Mouse (Mus musculus) CH12.LX (cell line): ENCODE results near the gene Fam57a. TPM values are rescaled to one million over a fixed set of nuclear protein-coding genes. Genes with fewer than 3 reads are reported as not detected.

ENCODE experiments used
- DNase-seq: peaks from one replicate; pipeline ENCODE4 v3.0.0-alpha.2; 2013; ENCODE audit errors: extremely low read depth
- H3K27ac ChIP-seq: 2 replicates; pipeline ENCODE4 v1.5.1; 2012; ENCODE audit warnings: low read depth, mild to moderate bottlenecking, control low read depth, moderate library complexity; ENCODE audit not compliant: insufficient read depth
- H3K27me3 ChIP-seq: replicated peaks from 2 replicates; pipeline ENCODE3; 2012; ENCODE audit warnings: inconsistent platforms
- H3K36me3 ChIP-seq, 2 experiments: replicated peaks in 1 of 2; 2 replicates each; pipeline versions ENCODE3 to v1.6.1; 2012; ENCODE audit warnings: inconsistent platforms in 1 of 2, low read length in 1 of 2, mild to moderate bottlenecking in 1 of 2, mixed read lengths in 1 of 2, moderate library complexity in 1 of 2; ENCODE audit not compliant: control insufficient read depth in 1 of 2, insufficient read depth in 1 of 2
- H3K4me1 ChIP-seq, 2 experiments: 2 replicates each; pipeline ENCODE4 v1.6.1; 2012; ENCODE audit warnings: inconsistent platforms in 1 of 2, moderate library complexity in 1 of 2; ENCODE audit not compliant: insufficient read depth in 2 of 2, control insufficient read depth in 1 of 2
- H3K4me2 ChIP-seq: 2 replicates; pipeline ENCODE4 v1.6.1; 2012; ENCODE audit warnings: low read depth, mild to moderate bottlenecking, control low read depth; ENCODE audit not compliant: poor library complexity, insufficient read depth, severe bottlenecking
- H3K4me3 ChIP-seq, 3 experiments: fragments of 150-350 bp in 1 of 3; sonication (generic) in 1 of 3; replicated peaks in 1 of 3; 2 replicates each; pipeline versions ENCODE3 to v1.5.1; 2011 to 2012; ENCODE audit warnings: low read depth in 2 of 3, low read length in 2 of 3, mild to moderate bottlenecking in 2 of 3, moderate library complexity in 2 of 3, control low read depth in 1 of 3, improper control_type of control experiment in 1 of 3, inconsistent platforms in 1 of 3, mixed read lengths in 1 of 3; ENCODE audit not compliant: poor library complexity in 1 of 3
- H3K79me2 ChIP-seq: replicated peaks from 2 replicates; pipeline ENCODE4 v1.6.1; 2012; ENCODE audit warnings: mild to moderate bottlenecking, moderate library complexity; ENCODE audit not compliant: control insufficient read depth, poor library complexity, insufficient read depth, severe bottlenecking; ENCODE audit errors: extremely low read depth
- H3K9ac ChIP-seq: 2 replicates; pipeline ENCODE4 v1.6.1; 2012; ENCODE audit warnings: low read depth, mild to moderate bottlenecking, control low read depth, moderate library complexity; ENCODE audit not compliant: insufficient read depth
- H3K9me3 ChIP-seq: replicated peaks from 2 replicates; pipeline ENCODE3; 2012; ENCODE audit warnings: low read length, inconsistent platforms, mixed read lengths
- BHLHE40 ChIP-seq: IDR thresholded peaks from 2 replicates; pipeline ENCODE4 v1.6.1; 2011; ENCODE audit warnings: mild to moderate bottlenecking, low read depth, low read length, improper control_type of control experiment
- CHD1 ChIP-seq: IDR thresholded peaks from 2 replicates; pipeline ENCODE4 v1.6.1; 2012; ENCODE audit warnings: low read depth, low read length, improper control_type of control experiment, inconsistent platforms
- CHD2 ChIP-seq: IDR thresholded peaks from 2 replicates; pipeline ENCODE4 v1.6.1; 2011; ENCODE audit warnings: low read length, improper control_type of control experiment
- CTCF ChIP-seq, 2 experiments: IDR thresholded peaks in 1 of 2; conservative IDR thresholded peaks in 1 of 2; 2 replicates each; pipeline ENCODE4 v1.5.1; 2011 to 2012; ENCODE audit warnings: low read depth in 2 of 2, low read length in 2 of 2, improper control_type of control experiment in 1 of 2, inconsistent platforms in 1 of 2, mild to moderate bottlenecking in 1 of 2, moderate library complexity in 1 of 2
- E2F4 ChIP-seq: IDR thresholded peaks from 2 replicates; pipeline ENCODE4 v1.6.1; 2011; ENCODE audit warnings: low read depth, low read length, improper control_type of control experiment; ENCODE audit not compliant: insufficient replicate concordance
- ELF1 ChIP-seq: IDR thresholded peaks from 2 replicates; pipeline ENCODE4 v1.6.1; 2014; ENCODE audit warnings: low read depth, mild to moderate bottlenecking, inconsistent platforms, low read length, improper control_type of control experiment
- EP300 ChIP-seq: IDR thresholded peaks from 2 replicates; pipeline ENCODE4 v1.6.1; 2011; ENCODE audit warnings: low read length, improper control_type of control experiment
- ETS1 ChIP-seq: conservative IDR thresholded peaks from 2 replicates; pipeline ENCODE4 v1.6.1; 2012; ENCODE audit warnings: low read depth, mild to moderate bottlenecking, inconsistent platforms, low read length, improper control_type of control experiment, moderate library complexity
- GABPA ChIP-seq: IDR thresholded peaks from 2 replicates; pipeline ENCODE4 v1.6.1; 2012; ENCODE audit warnings: low read depth, low read length, improper control_type of control experiment, inconsistent platforms; ENCODE audit not compliant: insufficient replicate concordance
- HCFC1 ChIP-seq: IDR thresholded peaks from 2 replicates; pipeline ENCODE4 v1.6.1; 2012; ENCODE audit warnings: low read depth, mild to moderate bottlenecking, inconsistent platforms, low read length, improper control_type of control experiment
- IRF4 ChIP-seq: IDR thresholded peaks from 2 replicates; pipeline ENCODE4 v1.6.1; 2014; ENCODE audit warnings: low read depth, mild to moderate bottlenecking, inconsistent platforms, low read length, improper control_type of control experiment
- JUN ChIP-seq: IDR thresholded peaks from 2 replicates; pipeline ENCODE4 v1.6.1; 2011; ENCODE audit warnings: low read depth, mild to moderate bottlenecking, low read length, improper control_type of control experiment, moderate library complexity; ENCODE audit not compliant: insufficient read depth
- JUND ChIP-seq: conservative IDR thresholded peaks from 2 replicates; pipeline ENCODE4 v1.6.1; 2011; ENCODE audit warnings: low read depth, low read length, improper control_type of control experiment
- KAT2A ChIP-seq: IDR thresholded peaks from 2 replicates; pipeline ENCODE4 v1.6.1; 2012; ENCODE audit warnings: low read length, improper control_type of control experiment, inconsistent platforms; ENCODE audit not compliant: insufficient replicate concordance
- MAFK ChIP-seq: IDR thresholded peaks from 2 replicates; pipeline ENCODE4 v1.6.1; 2011; ENCODE audit warnings: low read length, improper control_type of control experiment; ENCODE audit not compliant: insufficient replicate concordance
- MAX ChIP-seq: IDR thresholded peaks from 2 replicates; pipeline ENCODE4 v1.6.1; 2011; ENCODE audit warnings: low read length, improper control_type of control experiment
- MAZ ChIP-seq: IDR thresholded peaks from 2 replicates; pipeline ENCODE4 v1.6.1; 2012; ENCODE audit warnings: low read depth, mild to moderate bottlenecking, inconsistent platforms, low read length, improper control_type of control experiment, moderate library complexity
- MEF2A ChIP-seq: IDR thresholded peaks from 2 replicates; pipeline ENCODE4 v1.6.1; 2014; ENCODE audit warnings: low read depth, mild to moderate bottlenecking, inconsistent platforms, low read length, improper control_type of control experiment, borderline replicate concordance
- MXI1 ChIP-seq: IDR thresholded peaks from 2 replicates; pipeline ENCODE4 v1.6.1; 2011; ENCODE audit warnings: mild to moderate bottlenecking, low read depth, low read length, improper control_type of control experiment
- MYC ChIP-seq: IDR thresholded peaks from 2 replicates; pipeline ENCODE4 v1.6.1; 2011; ENCODE audit warnings: low read depth, mild to moderate bottlenecking, improper control_type of control experiment, low read length
- NELFE ChIP-seq: IDR thresholded peaks from 2 replicates; pipeline ENCODE4 v1.6.1; 2011; ENCODE audit warnings: low read depth, low read length, improper control_type of control experiment
- NRF1 ChIP-seq: IDR thresholded peaks from 2 replicates; pipeline ENCODE4 v1.6.1; 2014; ENCODE audit warnings: low read depth, mild to moderate bottlenecking, inconsistent platforms, low read length, improper control_type of control experiment, moderate library complexity
- PAX5 ChIP-seq: IDR thresholded peaks from 2 replicates; pipeline ENCODE4 v1.6.1; 2012; ENCODE audit warnings: low read length, inconsistent platforms, mixed read lengths
- POLR2A ChIP-seq: IDR thresholded peaks from 2 replicates; pipeline ENCODE4 v1.6.1; 2011; ENCODE audit warnings: low read depth, mild to moderate bottlenecking, improper control_type of control experiment, low read length
- POLR2AphosphoS2 ChIP-seq: IDR thresholded peaks from 2 replicates; pipeline ENCODE4 v1.6.1; 2011; ENCODE audit warnings: low read depth, low read length, improper control_type of control experiment
- RAD21 ChIP-seq: IDR thresholded peaks from 2 replicates; pipeline ENCODE4 v1.6.1; 2011; ENCODE audit warnings: low read depth, mild to moderate bottlenecking, low read length, improper control_type of control experiment, moderate library complexity
- RCOR1 ChIP-seq: conservative IDR thresholded peaks from 2 replicates; pipeline ENCODE4 v1.6.1; 2012; ENCODE audit warnings: low read depth, mild to moderate bottlenecking, inconsistent platforms, low read length, improper control_type of control experiment
- SIN3A ChIP-seq: IDR thresholded peaks from 2 replicates; pipeline ENCODE4 v1.6.1; 2012; ENCODE audit warnings: low read length, improper control_type of control experiment, inconsistent platforms
- SMC3 ChIP-seq: IDR thresholded peaks from 2 replicates; pipeline ENCODE4 v1.6.1; 2011; ENCODE audit warnings: low read depth, low read length, improper control_type of control experiment
- TBP ChIP-seq: conservative IDR thresholded peaks from 2 replicates; pipeline ENCODE4 v1.6.1; 2011; ENCODE audit warnings: low read depth, low read length, improper control_type of control experiment
- TCF12 ChIP-seq: IDR thresholded peaks from 2 replicates; pipeline ENCODE4 v1.6.1; 2014; ENCODE audit warnings: low read depth, mild to moderate bottlenecking, inconsistent platforms, low read length, improper control_type of control experiment
- UBTF ChIP-seq: IDR thresholded peaks from 2 replicates; pipeline ENCODE4 v1.6.1; 2012; ENCODE audit warnings: low read depth, mild to moderate bottlenecking, inconsistent platforms, low read length, improper control_type of control experiment, moderate library complexity
- USF1 ChIP-seq: IDR thresholded peaks from 2 replicates; pipeline ENCODE4 v1.6.1; 2014; ENCODE audit warnings: low read depth, mild to moderate bottlenecking, inconsistent platforms, low read length, improper control_type of control experiment
- USF2 ChIP-seq: conservative IDR thresholded peaks from 2 replicates; pipeline ENCODE4 v1.6.1; 2011; ENCODE audit warnings: low read depth, low read length, improper control_type of control experiment
- ZC3H11A ChIP-seq: IDR thresholded peaks from 2 replicates; pipeline ENCODE4 v1.6.1; 2012; ENCODE audit warnings: low read depth, mild to moderate bottlenecking, inconsistent platforms, low read length, improper control_type of control experiment
- ZKSCAN1 ChIP-seq: IDR thresholded peaks from 2 replicates; pipeline ENCODE4 v1.6.1; 2012; ENCODE audit warnings: low read depth, inconsistent platforms, low read length, improper control_type of control experiment, borderline replicate concordance
- ZMIZ1 ChIP-seq: IDR thresholded peaks from 2 replicates; pipeline ENCODE4 v1.6.1; 2012; ENCODE audit warnings: low read depth, mild to moderate bottlenecking, inconsistent platforms, low read length, improper control_type of control experiment
- ZNF384 ChIP-seq: IDR thresholded peaks from 2 replicates; pipeline ENCODE4 v1.6.1; 2012; ENCODE audit warnings: low read depth, low read length, improper control_type of control experiment, inconsistent platforms
- dilution Hi-C: fragments of 300-500 bp; cut with MboI; formaldehyde crosslinking; loops from 2 replicates; pipeline ENCODE4 v1.14.3; 2020; ENCODE audit warnings: low sequenced_read_pairs; ENCODE audit not compliant: extremely low pct_unique_long_range_greater_than_20kb, extremely low pct_ligation_motif_present
- in situ Hi-C: fragments of 300-500 bp; cut with MboI; formaldehyde crosslinking; loops from 3 replicates; pipeline ENCODE4 v1.14.3; 2019; ENCODE audit warnings: low sequenced_read_pairs, low pct_ligation_motif_present, low pct_unique_long_range_greater_than_20kb, mixed read lengths
- polyA plus RNA-seq: library from polyadenylated mRNA; unstranded; fragments of >175 nt; gene quantifications from 2 replicates; pipeline ENCODE4 v1.2.1, GENCODE M21; 2012; ENCODE audit warnings: low read depth; ENCODE audit not compliant: insufficient read length
- total RNA-seq, 2 experiments: library from RNA; depleted of rRNA; stranded (reverse); fragments of 300-350 nt in 1 of 2; fragments of >200 nt in 1 of 2; gene quantifications; 2 replicates each; pipeline ENCODE4 v1.2.3; 2012 to 2014

Gene Fam57a
- total RNA-seq (2012; rRNA removed) = 10.2 and 12.3 TPM in 2 replicates
- 5.8 and 7.0 TPM in 2 replicates for total RNA-seq (2014; rRNA removed)
- 3.4 and 3.9 TPM in 2 replicates for polyA plus RNA-seq

DNA sequence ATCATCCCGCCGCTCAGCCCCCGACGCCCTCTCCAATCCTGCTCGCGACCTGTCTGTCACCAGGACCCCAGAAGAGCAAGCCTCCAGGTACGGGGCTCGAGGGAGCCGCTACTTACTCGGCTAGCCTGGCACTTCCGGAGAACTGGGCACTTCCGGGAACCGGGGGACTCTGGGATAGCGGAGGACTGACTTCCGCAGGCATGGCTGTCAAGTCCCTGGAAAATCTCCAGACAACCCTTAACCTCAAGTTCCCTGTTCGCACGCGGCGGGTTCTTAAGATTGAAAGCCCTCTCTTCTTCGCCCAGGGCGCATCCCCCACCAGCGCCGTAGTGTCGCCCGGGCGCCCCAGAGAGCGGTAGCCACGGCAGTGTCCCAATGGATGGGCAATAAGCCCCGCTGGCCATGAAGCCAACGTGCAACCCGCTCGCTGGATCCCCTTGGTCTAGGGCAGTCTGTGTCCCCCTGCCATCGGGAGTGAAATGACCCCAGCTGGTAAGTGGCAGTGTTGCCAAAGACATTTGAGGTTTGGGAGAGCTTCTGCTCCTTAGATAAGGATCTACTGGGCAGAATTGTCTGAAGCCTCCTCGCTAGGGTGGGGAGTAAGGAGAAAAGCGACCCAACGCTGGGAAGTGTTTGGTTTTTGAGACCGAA is at the start of gene Fam57a, which contains the start of gene Vps53:
Fam57a (plus strand) TSS at position 177 of the 651 bp plus-strand sequence.
Vps53 (minus strand) TSS at position 153 of the 651 bp plus-strand sequence.
- dilution Hi-C loops = no loop called here
- Histone ChIP-seq H3K79me2 (peaks cover 24% of the 10 kb centered on the region), H3K27me3 (no peaks in the 10 kb centered on the region), H3K4me2 (peak within 1 kb of the TSS; percentile 93), H3K27ac (peak within 1 kb of the TSS; percentile 43), H3K4me1 (peaks cover 0 to 26% of the 10 kb centered on the region in 2 experiments; a peak in 3 of 4 replicates), H3K9ac (peak within 1 kb of the TSS; percentile 44), H3K9me3 (no peaks in the 10 kb centered on the region), H3K36me3 (peaks cover 13 to 46% of the 10 kb centered on the region in 2 experiments), H3K4me3 (peak within 1 kb of the TSS; percentile 66 to 90 (median 86))
- peak; percentile 87 for DNase-seq
- in situ Hi-C loops = no loop called here
- TF ChIP-seq HCFC1 (peak; percentile 93), ELF1 (peak; percentile 100), SMC3 (no peak), UBTF (peak; percentile 34; the same call in 1 of the 2 replicates), JUN (no peak), ZKSCAN1 (no peak), POLR2AphosphoS2 (peak; percentile 93), CTCF (conservative IDR thresholded peaks at IDR 0.05 in 1 of 2, IDR thresholded peaks at IDR 0.05 in 1 of 2; ENCODE audit: low read depth in 2 of 2, low read length in 2 of 2) (peak in 1 of 2 experiments; percentile 6; a peak in 1 of 4 replicates), ZNF384 (no peak), MYC (peak; percentile 89), MAZ (peak; percentile 82; the same call in 1 of the 2 replicates), MAX (peak; percentile 87), ZMIZ1 (peak; percentile 92), ETS1 (no peak; the same call in none of the 2 replicates), MEF2A (0 out of 2 replicates have a peak, but pooled peaks have one; percentile 28), NRF1 (peak; percentile 50), ZC3H11A (no peak), USF1 (no peak), RCOR1 (peak; percentile 79; the same call in 1 of the 2 replicates), MAFK (no peak; the same call in 1 of the 2 replicates), PAX5 (no peak), RAD21 (no peak), EP300 (no peak), TBP (peak; percentile 85), E2F4 (no peak), CHD1 (peak; percentile 53; the same call in 1 of the 2 replicates), JUND (no peak), SIN3A (peak; percentile 100), POLR2A (peak; percentile 98), GABPA (peak; percentile 66; the same call in 1 of the 2 replicates), BHLHE40 (peak; percentile 24; the same call in 1 of the 2 replicates), USF2 (no peak), KAT2A (peak; percentile 84; the same call in 1 of the 2 replicates), MXI1 (peak; percentile 99), IRF4 (peak; percentile 53), TCF12 (peak; percentile 91), NELFE (peak; percentile 94), CHD2 (0 out of 2 replicates have a peak, but pooled peaks have one; percentile 15)
